Mouse (Mus musculus): Measurements from ENCODE around the gene Rsg1. TPM values are rescaled to one million over a fixed set of nuclear protein-coding genes. Genes with fewer than 3 reads are reported as not detected.

Rsg1 gene
- polyA plus RNA-seq, 2 experiments, result 0.56 to 0.78 TPM

DNA sequence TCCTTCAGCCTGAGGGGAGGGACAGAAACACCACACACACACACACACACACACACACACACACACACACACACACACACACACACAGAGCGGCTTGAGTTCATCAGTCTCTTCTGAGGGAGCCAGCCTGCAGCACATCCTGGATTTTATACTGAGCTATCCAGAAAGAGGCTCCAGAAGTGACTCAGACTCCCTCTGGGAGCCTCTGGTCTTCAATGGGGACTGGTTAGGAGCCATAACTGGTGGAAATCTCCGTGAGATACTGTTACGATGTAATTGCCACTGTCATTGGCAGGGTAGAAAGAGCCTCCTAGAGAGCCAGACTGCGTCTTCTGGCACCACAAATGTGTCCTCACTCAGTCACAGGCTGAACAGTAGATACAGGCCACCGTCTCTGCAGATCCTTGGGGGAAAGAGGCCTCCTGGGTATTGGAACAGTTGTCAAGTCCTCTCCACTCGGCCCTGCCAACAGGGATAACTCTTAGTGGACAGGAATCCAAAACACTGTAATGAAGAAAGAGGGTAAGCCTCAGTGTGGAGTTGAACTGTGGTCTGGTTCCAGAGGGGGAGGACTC, 21.9 kb downstream of the Rsg1 start:
- TF ChIP-seq CTCF (IDR thresholded peaks at IDR 0.05; ENCODE audit: low read depth) (no peak), EP300 (IDR thresholded peaks at IDR 0.05; ENCODE audit: low read depth) (no peak)
- ATAC-seq (ENCODE audit: insufficient read depth), result no peak
- no peaks in the 10 kb centered on the region for H3K9me3 ChIP-seq (ENCODE audit: control insufficient read depth, low read length)
- WGBS (ENCODE audit: insufficient replicate concordance), result 44% methylated on average over 6 of the region's 6 CpGs
- DNase-seq (ENCODE audit: low read depth in 3 of 3, low spot score in 3 of 3), result no peak
- no peak overlapping the region for H3K9ac ChIP-seq (replicated peaks)
- peaks cover 4% of the 10 kb centered on the region in 2 experiments for H3K4me1 ChIP-seq (replicated peaks; ENCODE audit: control insufficient read depth in 2 of 2, insufficient read depth in 2 of 2, low read length in 1 of 2)
- no peaks in the 10 kb centered on the region for H3K36me3 ChIP-seq (replicated peaks; ENCODE audit: control insufficient read depth, insufficient read depth, low read depth)
- H3K4me3 ChIP-seq (ENCODE audit: insufficient read depth in 1 of 2, low read depth in 2 of 2, low read length in 2 of 2), result no peak overlapping the region
- H3K4me2 ChIP-seq (ENCODE audit: low read depth), result no peak overlapping the region
- H3K27me3 ChIP-seq (ENCODE audit: control insufficient read depth, insufficient read depth, low read length), result peaks cover 27% of the 10 kb centered on the region
- H3K27ac ChIP-seq, result no peak overlapping the region

GRCm38 (mm10) chr4:141236856-141237255, 23.1 kb downstream of the Rsg1 start:
- DNase-seq (ENCODE audit: low read depth in 3 of 3, low spot score in 3 of 3) (no peak), ATAC-seq (ENCODE audit: insufficient read depth) (no peak)
- H3K4me2 ChIP-seq (ENCODE audit: low read depth), result no peak overlapping the region
- no peak overlapping the region for H3K4me3 ChIP-seq (ENCODE audit: insufficient read depth in 1 of 2, low read depth in 2 of 2, low read length in 2 of 2)
- WGBS (ENCODE audit: insufficient replicate concordance), result 53% methylated on average over 3 of the region's 3 CpGs
- H3K9ac ChIP-seq (replicated peaks), result no peak overlapping the region
- H3K27ac ChIP-seq, result no peak overlapping the region
- peaks cover 39% of the 10 kb centered on the region for H3K27me3 ChIP-seq (ENCODE audit: control insufficient read depth, insufficient read depth, low read length)
- no peaks in the 10 kb centered on the region for H3K36me3 ChIP-seq (replicated peaks; ENCODE audit: control insufficient read depth, insufficient read depth, low read depth)
- peaks cover 5 to 9% of the 10 kb centered on the region in 2 experiments for H3K4me1 ChIP-seq (replicated peaks; ENCODE audit: control insufficient read depth in 2 of 2, insufficient read depth in 2 of 2, low read length in 1 of 2)
- TF ChIP-seq EP300 (IDR thresholded peaks at IDR 0.05; ENCODE audit: low read depth), result no peak
- no peak for TF ChIP-seq CTCF (IDR thresholded peaks at IDR 0.05; ENCODE audit: low read depth)
- no peaks in the 10 kb centered on the region for H3K9me3 ChIP-seq (ENCODE audit: control insufficient read depth, low read length)

- ATAC-seq (ENCODE audit: insufficient read depth), result no peak
- Histone ChIP-seq H3K4me3 (ENCODE audit: insufficient read depth in 1 of 2, low read depth in 2 of 2, low read length in 2 of 2) (peak overlapping the region; percentile 6 to 16; a peak in 3 of 4 replicates), H3K4me2 (ENCODE audit: low read depth) (peak overlapping the region; percentile 55), H3K9ac (replicated peaks) (no peak overlapping the region), H3K9me3 (ENCODE audit: control insufficient read depth, low read length) (no peaks in the 10 kb centered on the region), H3K4me1 (replicated peaks; ENCODE audit: control insufficient read depth in 2 of 2, insufficient read depth in 2 of 2, low read length in 1 of 2) (peaks cover 5 to 9% of the 10 kb centered on the region in 2 experiments), H3K27me3 (ENCODE audit: control insufficient read depth, insufficient read depth, low read length) (peaks cover 58% of the 10 kb centered on the region), H3K27ac (no peak overlapping the region), H3K36me3 (replicated peaks; ENCODE audit: control insufficient read depth, insufficient read depth, low read depth) (no peaks in the 10 kb centered on the region)
- TF ChIP-seq EP300 (IDR thresholded peaks at IDR 0.05; ENCODE audit: low read depth), result no peak
- no peak for TF ChIP-seq CTCF (IDR thresholded peaks at IDR 0.05; ENCODE audit: low read depth)
- 5% methylated on average over 20 of the region's 20 CpGs for WGBS (ENCODE audit: insufficient replicate concordance)
- no peak for DNase-seq (ENCODE audit: low read depth in 3 of 3, low spot score in 3 of 3)
Observed at GRCm38 (mm10) chr4:141238492-141239387, 25.0 kb downstream of the Rsg1 start.

DNA sequence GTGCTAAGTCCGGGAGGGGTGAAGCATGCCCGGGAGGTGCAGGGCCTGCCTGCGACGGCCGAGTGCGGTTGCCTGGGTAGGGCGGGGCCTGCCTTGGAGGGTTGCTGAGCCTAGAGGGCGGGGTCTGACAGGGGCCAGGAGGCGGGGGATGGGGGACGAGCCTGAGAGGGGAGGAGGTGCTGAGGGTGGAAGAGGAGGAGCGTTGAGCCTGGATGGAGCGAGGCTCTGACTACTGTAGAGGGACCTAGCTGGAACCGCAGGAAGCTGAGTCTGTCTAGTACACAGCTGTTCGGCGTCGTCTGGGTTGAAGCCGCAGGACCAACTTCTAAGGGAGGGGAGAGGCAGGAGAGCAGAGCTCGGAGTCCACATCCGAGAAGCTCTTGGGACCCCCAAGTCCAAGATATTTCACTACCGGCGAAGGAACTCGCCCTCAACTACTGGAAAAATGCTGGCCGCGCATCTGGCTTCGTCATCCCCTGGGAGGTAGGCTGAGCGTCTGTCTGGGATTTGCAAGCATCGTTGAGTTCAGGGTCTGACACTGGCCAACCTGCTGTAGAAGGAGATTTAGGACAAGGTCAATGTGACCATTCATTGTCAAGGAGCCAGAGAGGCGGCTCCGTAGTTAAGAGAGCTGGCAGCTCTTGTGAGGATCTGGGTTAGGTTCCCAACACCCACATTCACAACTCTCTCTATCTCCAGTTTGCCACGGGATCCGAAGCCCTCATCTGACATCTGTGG, 25.8 kb downstream of the Rsg1 start, which contains the start of gene Arhgef19:
Arhgef19 (plus strand) TSS at position 112 of the 738 bp plus-strand sequence.
- 2% methylated on average over 31 of the region's 31 CpGs for WGBS (ENCODE audit: insufficient replicate concordance)
- DNase-seq (ENCODE audit: low read depth in 3 of 3, low spot score in 3 of 3), result peak; percentile 47 to 67 (median 52)
- peak within 1 kb of the TSS; percentile 39 to 43 for H3K4me3 ChIP-seq (ENCODE audit: insufficient read depth in 1 of 2, low read depth in 2 of 2, low read length in 2 of 2)
- ATAC-seq (ENCODE audit: insufficient read depth), result peak; percentile 87
- H3K4me2 ChIP-seq (ENCODE audit: low read depth), result peak within 1 kb of the TSS; percentile 55
- peaks cover 5 to 9% of the 10 kb centered on the region in 2 experiments for H3K4me1 ChIP-seq (replicated peaks; ENCODE audit: control insufficient read depth in 2 of 2, insufficient read depth in 2 of 2, low read length in 1 of 2)
- TF ChIP-seq CTCF (IDR thresholded peaks at IDR 0.05; ENCODE audit: low read depth) (no peak), EP300 (IDR thresholded peaks at IDR 0.05; ENCODE audit: low read depth) (no peak)
- no peak within 1 kb of the TSS for H3K9ac ChIP-seq (replicated peaks)
- no peak within 1 kb of the TSS for H3K27ac ChIP-seq
- H3K27me3 ChIP-seq (ENCODE audit: control insufficient read depth, insufficient read depth, low read length), result peaks cover 59% of the 10 kb centered on the region
- H3K9me3 ChIP-seq (ENCODE audit: control insufficient read depth, low read length), result no peaks in the 10 kb centered on the region
- no peaks in the 10 kb centered on the region for H3K36me3 ChIP-seq (replicated peaks; ENCODE audit: control insufficient read depth, insufficient read depth, low read depth)
